Mouse (Mus musculus) cerebellum, adult (tissue): ENCODE data around the gene Dach1.

Source experiments
- ATAC-seq: cut with Nextera tagmentation; 2 replicates; pipeline ENCODE4 v1.9.2; 2017; ENCODE audit warnings: mild to moderate bottlenecking, moderate library complexity, mixed read lengths; ENCODE audit not compliant: insufficient number of reproducible peaks, low FRiP score, low TSS enrichment

Dach1 gene

DNA sequence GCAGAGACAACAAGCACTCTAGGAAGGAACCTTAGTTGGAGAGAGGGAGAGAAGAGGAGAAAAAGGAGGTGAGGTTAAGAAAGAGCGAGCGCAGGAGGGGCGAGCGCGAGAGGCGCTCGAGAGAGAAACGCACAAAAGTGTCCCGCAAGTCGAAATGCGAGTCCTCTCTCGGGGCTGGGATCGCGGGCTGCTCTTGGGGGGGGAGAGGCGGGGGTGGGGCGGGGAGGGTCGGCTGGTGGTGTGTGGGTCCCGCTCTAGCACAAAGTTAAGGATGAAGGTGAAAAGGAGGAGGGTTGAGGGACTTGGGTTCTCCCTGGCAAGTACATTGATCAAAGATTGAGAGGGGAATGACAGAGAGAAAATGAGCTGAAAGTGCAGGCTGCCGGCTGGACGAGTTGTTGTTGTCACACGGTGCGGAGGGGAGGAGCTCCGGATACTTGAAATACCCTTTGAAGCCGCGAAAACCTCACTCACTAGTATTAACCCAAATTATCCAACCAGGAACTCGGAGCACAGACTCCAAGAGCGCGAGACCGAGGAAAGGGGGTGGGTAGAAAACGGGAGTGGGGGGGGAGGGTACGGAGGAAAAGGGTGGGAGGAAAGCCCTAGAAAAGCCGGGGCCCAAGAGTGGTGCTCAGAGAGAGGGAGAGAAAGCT is at the start of gene Dach1:
Dach1 (minus strand) TSS at position 345 of the 656 bp plus-strand sequence.
- no peak for ATAC-seq

DNA sequence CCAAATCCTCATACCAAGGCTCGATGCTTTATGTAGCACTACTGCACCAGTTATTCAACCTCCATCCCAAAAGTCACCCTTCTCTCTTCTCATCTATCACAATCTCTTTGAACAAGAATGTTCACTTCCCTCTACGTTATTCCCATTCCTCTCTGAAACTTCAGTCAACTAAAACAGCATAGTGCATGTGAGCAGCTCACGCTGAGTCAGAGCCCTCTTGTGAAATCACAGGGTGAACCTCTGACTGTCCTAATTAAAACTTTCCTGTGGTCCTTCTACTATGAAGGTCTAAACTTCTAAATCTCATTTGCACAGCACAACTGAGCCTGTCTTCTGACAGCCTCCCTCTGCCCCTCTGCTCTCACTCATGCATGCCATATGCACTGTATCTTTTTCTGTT is 30.5 kb upstream of the Dach1 start:
- no peak for ATAC-seq

DNA sequence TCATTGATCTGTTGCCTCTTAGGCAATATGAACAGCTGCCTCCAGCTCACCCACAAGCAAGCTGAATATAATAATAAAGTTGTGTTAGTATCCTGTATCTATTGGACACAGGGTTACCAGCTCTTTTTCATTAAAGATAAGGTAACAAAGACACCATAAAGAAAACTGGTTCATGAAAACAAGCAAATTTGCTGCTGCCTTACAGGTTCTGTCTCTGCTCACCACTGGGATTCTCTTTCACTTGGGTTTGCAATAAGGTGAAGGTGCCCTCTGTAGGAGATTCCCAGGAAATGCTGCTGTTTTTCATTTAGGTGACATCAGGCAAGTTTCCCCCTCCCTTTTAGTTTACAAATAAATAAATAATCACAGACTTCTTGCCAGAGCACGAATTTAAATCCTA is 12.0 kb upstream of the Dach1 start:
- no peak for ATAC-seq

DNA sequence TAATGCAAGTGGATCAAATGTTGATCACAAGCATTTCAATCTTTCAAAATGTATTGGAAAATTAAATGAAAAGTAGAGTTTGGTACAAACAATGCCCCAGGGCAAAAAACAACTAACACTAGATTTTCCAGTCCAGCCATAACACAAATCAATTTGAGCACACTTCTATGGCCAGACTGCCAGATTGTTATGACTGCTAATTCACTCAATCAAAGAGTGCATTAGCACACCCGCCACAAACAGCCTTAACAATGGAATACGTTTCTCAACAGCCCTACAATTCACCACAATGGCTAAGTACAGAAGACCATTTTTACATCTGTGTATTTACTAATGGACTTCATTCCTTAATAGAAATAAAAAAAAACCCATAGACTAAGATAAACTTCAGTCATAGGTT is 4.3 kb upstream of the Dach1 start:
- ATAC-seq: no peak

DNA sequence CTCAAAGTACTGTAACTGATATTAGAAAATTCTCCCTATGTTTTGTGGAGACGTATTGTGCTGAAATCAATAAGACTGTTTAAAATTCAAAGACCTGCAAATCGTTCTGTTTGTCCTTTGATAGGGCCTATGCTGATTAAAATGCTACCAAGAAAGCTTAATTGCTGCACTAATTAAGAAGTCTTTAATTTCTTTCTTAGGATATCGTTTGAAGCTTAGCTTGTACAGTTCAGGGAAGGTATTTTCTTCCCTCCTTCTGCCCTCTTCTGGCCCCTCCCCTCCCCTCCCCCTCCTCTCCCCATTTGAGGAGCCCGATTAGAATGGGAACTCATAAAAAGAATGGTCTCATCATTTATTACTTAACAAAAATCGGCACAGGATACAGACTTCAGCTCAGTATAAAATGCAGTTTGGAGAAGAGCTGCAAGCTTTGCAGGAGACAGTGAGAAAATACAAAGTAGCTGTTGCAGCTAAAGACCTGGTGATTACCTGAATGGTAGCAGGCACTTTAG is 2.9 kb upstream of the Dach1 start:
- no peak for ATAC-seq

DNA sequence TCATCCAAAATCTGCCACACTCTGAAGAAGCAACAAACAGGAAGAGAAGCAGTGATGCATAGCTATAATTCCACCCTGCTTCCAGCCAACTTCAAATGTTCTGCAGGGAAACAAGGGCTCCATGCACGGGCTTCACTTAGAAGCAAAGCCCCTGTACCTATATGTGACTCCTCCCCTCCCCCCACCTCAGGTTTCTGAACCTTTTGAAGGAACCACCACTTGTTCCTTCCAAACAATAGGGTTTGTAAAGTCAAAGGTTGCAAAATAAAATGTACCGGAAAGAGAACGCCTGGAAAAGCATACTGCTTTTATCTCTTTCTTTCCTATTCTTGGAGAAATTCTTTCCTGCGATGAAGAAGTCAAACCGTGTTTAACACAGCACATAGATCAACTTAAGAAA is 2.3 kb upstream of the Dach1 start:
- no peak for ATAC-seq

DNA sequence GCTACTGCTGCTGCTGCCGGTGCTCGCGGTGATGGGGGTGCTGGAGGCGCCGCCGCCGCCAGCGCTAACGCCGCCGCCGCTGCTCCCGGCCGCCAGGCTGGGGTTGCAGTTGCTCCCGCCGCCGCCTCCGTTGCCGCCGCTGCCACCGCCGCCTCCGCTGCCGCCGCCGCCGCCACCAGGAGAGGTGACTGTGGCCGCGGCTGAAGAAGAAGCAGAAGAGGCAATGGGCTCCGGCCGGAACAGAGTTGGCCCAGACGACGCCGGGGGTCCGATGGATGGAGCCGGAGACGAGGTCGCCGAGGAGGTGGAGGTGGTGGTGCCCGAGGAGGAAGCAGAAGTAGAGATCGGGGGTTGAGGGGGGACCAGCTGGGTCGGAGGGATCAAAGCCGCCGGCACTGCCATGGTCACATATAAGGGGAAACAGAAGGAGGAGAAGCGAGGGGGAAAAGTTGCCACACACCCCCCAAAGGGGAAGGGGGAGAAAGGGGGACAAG is 610 bp downstream of the Dach1 start:
- ATAC-seq: 0 out of 2 replicates have a peak, but pooled peaks have one; percentile 24

DNA sequence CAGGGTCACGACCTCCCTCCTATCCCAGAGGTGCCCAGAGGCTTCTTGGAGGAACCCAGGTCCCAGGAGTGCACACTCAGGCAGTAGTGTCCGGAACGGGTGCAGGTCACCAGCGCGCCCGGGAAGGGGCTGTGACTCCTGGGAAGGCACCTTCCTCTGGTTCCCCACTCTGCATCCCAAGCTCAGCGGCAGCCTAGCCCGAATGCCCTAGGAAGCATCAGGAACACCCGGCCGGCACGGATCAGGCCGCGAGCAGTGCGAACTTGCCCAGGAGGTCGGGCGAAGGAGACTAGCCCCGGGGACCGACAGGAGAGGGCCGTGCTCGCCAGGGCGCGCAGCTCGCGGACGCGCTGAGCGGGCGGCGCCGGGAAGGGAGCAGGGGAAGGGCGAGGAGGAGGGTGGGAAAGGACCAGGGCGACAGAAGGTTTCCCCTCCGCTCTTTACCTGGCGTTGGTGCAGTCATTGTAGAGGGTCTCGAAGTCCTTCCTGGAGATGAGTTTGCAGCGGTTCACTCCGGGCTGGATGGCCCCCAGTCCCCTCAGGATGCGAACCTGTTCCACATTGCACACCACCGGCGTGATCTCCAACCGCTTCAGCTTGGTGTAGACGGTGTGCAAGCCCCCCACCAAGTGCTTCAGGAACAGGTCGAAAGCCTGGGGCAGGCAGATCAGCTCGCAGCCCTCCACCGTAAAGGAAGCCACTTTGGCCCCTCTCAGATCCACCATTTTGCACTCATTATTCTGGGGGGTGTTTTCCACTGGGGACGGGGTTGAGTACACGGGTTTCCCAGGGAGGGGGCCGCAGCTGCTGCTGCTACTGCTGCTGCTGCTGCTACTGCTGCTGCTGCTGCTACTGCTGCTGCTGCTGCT is 1.3 kb downstream of the Dach1 start:
- peak; percentile 29 for ATAC-seq

DNA sequence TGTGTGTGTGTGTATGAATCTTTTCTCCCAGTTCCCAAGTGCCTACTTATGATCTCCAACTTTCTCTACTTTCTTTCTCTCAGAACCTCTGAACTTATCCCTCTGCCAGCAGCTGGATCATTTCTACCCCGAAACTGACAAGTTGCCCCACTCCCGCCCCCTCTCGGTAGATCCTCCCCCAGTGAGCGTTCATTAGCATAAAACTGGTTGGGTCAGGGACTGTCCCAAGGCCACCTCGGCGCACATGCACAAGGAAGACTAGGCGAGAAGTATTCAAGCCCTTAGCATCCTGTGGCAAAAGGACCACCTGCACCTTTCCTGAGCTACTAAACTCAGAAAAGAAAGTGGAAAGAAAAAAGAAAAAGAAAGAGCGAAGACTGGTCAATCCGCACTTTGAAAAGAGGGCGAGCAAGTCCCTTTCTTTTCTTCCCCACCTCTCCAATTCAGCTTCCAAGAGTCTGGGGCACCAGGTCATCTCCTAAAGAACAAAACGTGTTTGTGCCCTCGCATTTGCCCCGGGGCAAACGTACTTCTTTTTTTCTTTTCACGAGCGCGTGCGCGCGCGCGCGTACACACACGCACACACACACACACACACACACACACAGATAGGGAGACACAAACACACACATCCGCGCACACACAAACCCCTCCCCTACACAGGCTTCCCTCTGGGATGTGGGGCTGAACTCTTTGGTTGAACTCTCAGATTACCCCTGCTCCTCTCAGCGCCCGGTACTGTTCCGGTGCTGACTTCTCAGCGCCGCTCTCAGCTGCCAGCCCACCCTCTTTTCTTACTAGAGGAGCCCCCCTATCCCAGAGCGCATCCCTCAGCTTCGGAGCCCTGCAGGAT is 2.2 kb downstream of the Dach1 start:
- ATAC-seq: peak; percentile 23; the same call in 1 of the 2 replicates

DNA sequence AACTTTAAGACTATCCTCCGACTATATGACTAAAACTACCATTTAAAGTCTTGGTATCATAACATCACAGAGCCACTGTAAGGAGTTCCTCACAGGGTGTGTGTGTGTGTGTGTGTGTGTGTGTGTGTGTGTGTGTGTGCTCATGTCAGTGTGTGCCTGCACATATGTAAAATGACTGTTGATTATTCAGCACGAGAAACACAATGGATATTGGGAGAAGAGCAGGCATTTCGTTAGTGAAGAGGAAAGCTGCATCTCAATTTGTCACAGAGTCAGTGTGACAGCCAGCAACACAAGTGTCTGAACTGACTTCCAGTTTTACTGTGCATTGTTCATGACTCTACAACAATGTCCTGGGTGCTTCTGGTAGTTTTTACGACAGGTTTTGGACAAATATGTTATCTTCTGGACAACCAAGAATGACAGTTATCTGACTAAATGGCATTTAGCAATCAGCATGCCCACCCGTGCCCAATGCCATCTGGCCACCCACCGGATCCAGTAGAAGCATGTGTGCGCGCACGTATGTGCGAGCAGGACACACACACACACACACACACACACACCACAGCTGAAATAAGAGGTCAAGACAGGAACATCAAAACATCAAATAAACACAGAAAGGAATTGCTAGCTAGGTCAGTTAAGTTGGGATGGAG is 3.1 kb downstream of the Dach1 start:
- ATAC-seq: no peak

DNA sequence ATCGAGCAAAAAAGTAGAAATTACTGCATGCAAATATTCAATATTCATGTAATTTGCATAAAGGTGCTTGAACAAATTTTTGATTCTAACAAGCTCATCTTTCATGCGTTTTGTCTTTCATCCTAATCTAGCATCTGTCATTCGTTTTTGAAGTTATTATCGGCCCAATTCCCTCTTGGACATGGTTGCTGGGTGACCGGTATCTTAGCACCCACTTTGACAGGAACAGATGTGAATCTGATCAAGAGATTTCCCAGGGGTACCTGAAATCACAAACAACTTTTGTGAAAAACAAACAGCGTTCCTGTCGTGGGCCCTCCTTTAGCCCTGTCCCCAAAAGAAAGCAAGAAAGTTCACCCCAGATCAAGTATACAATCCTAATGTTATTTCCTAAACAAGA is 12.8 kb downstream of the Dach1 start:
- no peak for ATAC-seq

DNA sequence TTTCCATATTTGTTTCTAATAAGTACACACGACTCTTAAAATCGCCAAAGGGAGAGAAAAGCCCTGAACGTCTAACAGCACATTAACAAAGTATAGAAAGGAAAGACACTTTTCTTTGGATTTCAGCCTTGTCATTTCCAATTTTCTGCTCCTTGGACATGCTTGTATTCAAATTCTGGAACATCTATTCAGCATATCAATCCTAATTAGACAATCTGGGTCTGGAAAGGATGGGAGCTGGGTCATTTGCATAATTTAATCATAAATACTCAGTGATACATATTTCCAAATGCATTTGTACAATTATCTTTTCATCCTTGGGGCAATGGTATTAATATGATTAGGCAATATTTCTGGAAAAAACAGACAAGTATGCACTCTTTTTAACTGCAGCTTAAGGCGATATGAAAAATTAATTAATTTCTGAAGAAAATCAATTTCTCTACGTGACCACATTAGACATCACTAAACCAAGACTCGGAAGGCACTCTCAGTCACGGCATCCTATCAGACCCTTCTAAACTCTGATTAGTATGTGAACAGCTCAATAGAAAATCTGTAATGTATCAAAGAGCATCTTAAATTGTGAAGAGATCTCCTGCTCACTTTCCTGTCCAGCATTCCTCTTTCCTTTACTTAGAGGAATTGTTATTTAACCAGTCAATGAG is 13.7 kb downstream of the Dach1 start:
- ATAC-seq: no peak

DNA sequence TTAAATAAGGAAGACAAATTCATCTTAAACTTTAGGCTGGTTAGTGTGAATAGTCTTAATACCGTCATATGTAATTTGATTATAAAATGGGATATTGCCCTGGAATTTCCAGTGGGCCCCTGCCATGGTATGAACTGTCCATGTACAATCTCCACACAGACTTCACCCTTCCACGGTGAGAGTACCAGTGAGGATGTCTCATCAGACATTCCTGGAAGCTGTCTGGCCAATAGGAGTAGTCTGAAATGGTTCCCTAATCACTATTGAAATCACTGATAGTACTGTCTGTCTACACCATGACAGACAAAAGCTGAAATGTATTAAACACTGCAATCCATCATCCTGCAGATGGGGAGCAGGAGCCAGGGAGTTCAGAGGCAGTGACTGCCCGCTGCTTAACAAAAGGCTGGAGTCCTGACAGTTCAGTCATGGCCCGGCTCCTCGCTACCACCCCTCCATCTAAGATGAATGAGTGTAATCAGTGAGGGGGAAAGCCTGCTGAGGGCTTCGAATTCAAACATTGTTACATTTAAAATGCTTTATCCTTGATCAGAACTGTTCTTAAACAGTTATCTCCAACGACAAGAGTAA is 14.6 kb downstream of the Dach1 start:
- ATAC-seq: no peak

DNA sequence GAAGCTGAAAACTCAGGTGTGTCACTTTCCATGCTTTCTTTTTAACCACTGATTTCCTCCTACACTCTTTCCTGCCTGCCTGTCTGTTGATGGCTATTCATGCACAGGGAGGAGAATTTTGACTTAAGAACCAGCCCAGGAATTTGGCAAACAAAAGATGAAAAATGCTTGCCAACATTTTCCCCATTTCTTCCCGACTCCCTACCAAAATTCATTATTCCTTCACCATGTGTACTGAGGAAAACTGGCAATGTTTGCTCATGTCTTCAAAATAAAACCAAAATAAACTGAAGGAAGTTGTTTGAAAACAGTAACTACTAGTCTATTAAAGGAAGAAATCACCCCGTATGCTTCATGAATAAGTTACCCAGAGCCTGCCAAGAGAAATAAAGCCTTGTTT is 27.8 kb downstream of the Dach1 start:
- no peak for ATAC-seq

DNA sequence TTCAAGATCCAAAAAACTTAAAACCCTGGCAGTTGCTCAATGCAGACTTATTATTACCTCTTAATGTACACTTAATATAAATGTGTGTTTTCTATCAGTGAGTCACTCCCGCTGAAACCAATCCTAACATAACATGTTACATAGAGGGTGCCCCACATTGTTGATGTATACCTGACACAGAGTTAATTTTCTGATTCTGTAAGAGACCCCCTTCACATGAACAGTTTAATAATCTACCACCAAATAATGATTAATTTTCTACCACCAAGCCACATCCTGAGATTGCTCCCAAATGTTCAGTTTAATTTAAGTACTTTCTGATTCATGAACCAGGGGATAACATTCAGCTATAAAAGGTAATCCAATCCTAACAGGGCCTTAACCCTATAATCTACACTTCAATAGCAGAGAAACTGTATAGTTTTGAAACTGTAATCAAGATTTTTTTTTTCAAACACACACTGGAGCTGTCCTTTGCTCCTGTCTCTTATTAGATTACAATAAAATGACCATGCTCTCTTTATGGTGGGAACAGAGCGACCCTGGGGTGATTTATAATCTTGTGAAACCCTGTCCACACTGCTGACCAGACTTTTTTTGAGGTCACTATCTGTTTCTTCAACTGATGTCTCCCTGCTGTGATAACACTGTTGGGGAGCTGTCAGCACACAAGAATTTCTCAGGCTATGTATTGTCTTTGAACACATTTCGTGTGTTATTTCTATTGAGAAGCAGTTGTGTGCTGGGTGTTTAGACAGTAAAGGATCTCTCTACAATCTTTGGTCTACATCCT is 30.5 kb downstream of the Dach1 start:
- ATAC-seq: no peak

DNA sequence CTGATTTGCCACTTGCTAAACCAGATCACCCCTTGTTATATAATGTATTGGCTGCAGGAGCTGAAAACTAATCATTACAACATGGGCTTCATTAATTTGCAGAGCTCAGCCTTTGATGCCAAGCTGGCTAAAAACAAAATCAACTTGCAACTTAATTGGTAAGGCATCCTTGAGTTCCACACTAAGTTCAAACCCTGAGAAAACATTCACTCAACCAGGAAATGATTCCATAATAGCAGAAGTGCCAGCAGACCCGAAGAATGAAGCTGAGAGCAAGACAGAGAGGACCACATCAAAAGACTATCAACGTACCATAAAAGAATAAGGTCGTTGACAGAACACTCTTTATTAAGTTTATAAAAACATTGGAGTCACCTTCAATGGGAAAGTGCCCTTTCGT is 35.0 kb downstream of the Dach1 start:
- no peak for ATAC-seq

DNA sequence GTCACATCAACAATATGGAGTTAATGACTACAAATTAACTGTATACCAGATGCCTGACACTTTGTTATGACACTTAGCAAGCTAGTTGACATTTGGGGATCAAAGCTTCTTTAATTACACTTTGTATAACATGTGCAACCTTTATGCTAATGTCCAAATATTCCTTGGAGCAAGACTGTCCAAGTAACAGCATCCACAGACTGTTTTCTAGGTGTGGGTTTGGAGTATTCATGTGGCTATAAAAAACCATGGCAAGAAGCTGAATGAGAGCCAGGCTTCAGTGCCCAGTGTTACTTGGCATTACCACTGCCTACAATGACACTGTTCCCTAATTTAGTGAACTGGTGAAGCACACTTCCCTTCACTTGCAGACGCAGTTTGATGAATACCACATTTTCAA is 46.5 kb downstream of the Dach1 start:
- no peak for ATAC-seq

DNA sequence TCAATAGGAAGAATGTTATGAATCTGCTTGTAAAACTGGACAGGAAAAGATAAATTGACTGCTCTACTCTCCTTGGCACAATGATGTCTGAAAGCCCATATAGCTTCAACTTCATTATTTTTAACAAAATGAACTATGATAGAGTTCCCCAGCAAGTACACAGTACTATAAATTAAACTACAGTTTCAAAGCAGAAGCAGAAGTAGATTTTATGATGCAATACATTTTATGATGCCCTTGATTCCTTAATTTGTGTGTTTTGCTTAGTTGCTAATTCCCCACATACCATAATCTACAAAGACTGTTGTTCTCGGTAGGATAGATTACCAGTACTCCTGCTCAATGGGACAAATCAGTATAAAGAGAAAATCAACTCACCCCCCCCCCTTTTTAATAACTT is 52.9 kb downstream of the Dach1 start:
- no peak for ATAC-seq
